Mouse (Mus musculus) testis, postnatal 14 days (tissue): ENCODE data around the gene Rnpepl1.

Experiments used
- DNase-seq: peaks from one replicate; pipeline ENCODE4 v3.0.0; 2021; ENCODE audit warnings: low spot score

Rnpepl1 gene

DNA sequence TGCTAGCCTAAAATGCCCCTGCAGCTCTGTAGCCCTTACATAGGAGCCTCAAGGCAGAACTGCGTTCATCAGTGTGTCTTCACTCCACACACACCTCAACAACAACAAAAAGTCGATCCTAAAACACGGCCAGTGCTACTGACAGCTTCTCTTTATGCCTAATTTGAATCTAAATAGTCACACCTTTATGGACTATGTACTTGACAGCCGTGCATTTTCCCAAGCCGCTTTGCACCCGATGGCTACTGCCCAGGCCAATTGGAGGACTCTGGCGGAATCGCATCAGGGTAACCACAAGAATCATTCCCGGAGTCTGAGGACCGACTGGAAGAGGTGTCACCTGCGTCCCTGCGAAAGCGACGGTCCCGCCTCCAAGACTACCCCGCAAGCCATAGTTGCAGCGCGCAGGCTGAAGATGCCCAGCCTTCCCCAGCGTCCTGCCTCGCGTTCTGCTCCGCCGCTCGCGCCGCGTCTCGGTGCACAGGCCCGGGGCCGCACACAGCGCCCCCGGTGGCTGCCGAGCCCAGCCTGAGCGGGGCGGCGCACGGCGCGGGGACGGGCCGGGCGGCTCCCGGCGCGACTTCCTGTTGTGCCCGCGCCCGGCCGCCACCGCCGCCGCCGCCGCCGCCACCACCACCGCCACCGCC is at the start of gene Rnpepl1:
Gene Rnpepl1 (plus strand): TSS at position 545 of the 647 bp plus-strand sequence.
- DNase-seq: no peak

- no peak for DNase-seq
Measured at GRCm38 (mm10) chr1:92861503-92861902, 49.1 kb upstream of the Rnpepl1 start.

DNA sequence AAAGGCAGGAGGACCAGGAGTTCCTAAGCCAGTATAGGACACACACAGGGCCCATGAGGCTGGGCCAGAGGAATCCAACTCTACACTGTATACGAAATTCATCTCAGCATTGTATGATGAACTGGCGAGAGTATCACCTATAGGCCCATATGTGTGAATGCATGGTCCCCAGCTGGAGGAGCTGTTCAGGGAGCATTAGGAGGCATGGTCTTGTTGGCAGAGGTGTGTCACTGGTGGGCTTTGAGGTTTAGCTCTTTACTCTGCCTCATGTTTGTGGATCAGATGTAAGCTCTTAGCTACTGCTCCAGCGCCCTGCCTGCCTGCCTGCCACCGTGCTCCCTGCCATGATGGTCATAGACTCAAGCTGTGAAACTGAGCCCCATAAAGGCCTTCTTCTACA is 47.3 kb upstream of the Rnpepl1 start:
- no peak for DNase-seq

DNA sequence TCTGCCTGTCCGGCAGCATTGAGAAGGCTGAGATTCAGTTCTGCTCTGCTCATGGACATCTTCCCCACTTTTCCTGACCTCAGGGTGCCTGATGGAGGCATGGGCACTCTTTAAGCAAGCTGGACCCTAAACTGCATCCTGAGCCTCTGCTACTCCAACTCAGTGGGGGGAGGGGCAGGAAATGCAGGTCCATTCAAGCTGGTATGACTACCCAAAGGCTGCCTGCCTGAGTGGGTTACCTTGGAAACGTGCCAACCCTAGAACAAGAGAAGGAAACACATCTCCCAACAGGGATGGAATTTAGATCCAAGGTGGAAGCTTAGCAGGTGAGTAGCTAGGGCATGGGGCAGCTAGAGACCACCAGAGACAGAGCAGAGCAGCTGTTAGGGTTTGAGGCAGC is 44.4 kb upstream of the Rnpepl1 start:
- DNase-seq: no peak

GRCm38 (mm10) chr1:92869985-92870384 is 40.6 kb upstream of the Rnpepl1 start:
- no peak for DNase-seq

DNA sequence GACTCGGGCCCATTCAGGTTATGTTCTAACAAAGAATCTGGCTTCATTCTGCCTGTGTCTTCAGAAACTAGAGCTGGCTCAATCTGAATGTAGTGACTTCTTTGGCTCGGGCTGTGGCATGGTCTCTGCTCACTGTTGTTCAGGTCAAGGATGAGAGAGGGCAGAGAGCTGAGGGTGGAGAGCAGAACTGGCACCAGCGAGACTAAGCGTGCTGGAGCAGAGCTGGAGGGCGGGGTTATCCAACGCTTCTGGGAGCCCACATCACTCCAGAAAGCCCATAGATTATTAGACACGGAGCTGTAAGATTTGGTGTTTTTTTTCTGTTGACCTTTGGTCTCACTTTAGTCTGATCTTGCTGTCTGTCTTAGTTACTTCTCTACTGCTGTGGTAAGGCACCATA is 37.9 kb upstream of the Rnpepl1 start:
- no peak for DNase-seq

- DNase-seq: no peak
Measured at GRCm38 (mm10) chr1:92874011-92874410, 36.6 kb upstream of the Rnpepl1 start.

DNA sequence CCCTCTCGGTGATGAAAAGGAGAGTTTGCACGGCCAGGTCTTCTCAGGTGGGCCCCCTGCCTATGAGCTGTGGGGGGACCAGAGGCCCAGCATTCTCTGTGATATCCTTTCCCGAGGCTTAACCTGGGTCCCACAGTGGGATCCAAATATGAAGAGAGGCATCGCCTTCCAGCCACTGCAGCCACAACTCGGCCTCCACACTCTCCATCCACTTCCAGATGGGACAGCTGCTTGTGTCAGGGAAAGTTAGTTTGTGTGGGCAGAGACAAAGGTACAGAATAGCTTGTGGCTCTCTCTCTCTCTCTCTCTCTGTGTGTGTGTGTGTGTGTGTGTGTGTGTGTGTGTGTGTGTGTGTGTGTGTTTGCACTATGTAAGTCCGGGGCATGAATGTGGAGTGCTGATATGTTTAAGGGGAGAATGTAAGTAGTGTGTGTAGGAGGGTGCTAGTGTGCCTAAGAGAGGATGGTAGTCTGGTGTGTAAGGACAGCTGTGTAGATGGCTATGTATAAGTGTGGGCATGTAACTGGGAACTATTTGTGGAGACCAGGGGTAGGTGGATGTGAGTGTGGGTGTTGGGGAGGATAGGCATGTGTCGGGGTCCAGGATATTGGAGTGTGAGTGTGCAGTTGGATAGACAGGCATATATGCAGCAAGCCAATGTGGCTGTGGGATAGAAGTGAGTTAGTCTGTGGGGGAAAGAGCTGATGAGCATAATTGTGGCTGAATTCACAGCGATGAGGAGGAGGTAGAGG is 35.0 kb upstream of the Rnpepl1 start:
- no peak for DNase-seq

GRCm38 (mm10) chr1:92877431-92877978 is 33.1 kb upstream of the Rnpepl1 start:
- DNase-seq: no peak

DNA sequence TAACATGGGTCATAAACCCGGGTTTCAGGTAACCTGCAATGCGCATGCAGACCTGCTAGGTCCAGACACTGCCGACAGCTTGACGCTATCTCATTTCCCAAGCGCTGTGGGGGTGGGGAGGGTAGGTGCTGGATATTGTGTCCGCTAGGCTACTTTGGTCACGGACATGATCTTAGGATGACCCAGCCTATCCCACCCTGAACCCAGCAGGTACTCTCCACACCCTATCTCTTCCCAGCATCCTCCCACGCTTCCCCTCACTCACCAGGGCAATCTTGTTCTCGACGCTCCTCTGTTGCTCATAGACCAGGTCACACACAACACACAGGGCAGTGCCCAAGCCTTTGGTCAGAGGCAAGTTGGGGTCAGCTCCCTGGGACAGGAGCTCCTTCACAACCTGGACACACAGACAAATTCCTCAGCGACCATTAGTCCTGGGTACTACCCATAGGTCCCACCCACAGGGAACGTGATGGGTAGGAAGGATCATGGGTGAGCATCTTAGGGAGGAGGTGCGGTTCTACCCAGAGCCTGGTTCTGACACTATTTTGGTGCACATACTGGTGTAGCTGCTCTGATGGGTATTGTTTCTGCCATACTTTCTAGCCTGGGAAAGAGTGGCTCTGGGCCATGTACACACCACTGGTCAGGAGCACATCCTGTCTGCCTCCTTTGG is 32.4 kb upstream of the Rnpepl1 start:
- DNase-seq: no peak

GRCm38 (mm10) chr1:92879266-92879665 is 31.3 kb upstream of the Rnpepl1 start:
- no peak for DNase-seq

DNA sequence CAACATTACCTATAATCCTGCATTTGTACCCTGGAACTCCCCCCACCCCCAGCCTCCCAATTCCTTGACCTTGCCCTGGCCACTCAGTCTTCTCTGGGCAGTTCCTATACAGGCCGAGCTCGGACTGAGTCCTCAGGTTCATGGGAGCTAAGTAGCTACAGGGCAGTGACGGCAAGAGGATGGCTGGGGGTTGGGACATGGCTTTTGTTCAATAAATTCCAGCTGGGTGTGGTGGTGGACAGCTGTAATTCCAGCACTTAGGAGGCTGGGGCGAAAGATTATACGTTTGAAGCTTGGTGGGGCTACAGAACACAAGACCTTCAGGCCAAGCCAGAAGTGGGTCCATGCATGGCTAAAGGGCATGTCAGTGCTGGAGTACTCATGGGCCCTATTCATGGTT is 30.5 kb upstream of the Rnpepl1 start:
- DNase-seq: no peak

- DNase-seq: no peak
Measured at GRCm38 (mm10) chr1:92881982-92882381, 28.6 kb upstream of the Rnpepl1 start.

- DNase-seq: no peak
Measured at GRCm38 (mm10) chr1:92888901-92889655, 21.5 kb upstream of the Rnpepl1 start.

DNA sequence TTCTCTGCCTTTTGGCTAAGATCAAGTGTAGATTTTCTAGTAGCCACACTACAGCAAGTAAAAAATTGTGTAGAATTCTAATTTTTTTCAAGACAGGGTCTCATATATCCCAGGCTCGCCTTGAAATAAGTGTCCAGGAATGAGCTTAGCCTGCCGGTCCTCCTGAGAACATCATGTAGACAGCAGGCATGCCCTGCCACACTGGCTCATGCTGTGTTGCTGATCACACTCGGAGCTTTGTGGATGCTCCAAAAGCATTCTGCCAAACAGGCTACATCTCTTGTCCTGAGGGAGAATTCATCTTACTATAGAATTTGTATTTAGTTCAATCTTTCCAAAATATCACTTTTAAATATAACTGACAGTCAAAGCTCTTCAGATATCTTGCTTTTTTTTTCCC is 17.8 kb upstream of the Rnpepl1 start:
- DNase-seq: no peak

- no peak for DNase-seq
Measured at GRCm38 (mm10) chr1:92893896-92894295, 16.7 kb upstream of the Rnpepl1 start.

DNA sequence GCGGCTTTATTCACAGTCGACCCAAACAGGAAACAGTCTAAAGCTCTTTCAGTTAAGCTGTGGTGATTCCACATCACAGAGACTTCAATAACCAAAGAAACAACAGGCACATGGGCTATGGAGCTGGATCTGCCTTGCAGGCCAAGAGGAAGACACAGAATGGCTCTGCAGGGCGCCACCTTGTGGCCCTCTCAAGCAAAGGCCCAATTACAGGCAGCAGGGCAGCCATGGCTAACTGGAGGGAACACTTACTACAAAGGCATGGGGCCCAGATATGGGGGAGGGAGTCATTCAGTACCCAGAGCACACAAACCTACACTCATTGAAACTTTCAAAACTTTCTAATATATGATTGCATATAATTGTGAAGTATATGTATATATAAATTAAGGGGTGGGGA is 15.5 kb upstream of the Rnpepl1 start:
- DNase-seq: peak; percentile 71

GRCm38 (mm10) chr1:92902786-92903185 is 7.8 kb upstream of the Rnpepl1 start, which contains the start of gene Ankmy1:
Gene Ankmy1 (minus strand): TSS chr1:92902906.
- DNase-seq: no peak

GRCm38 (mm10) chr1:92903627-92904026 is 7.0 kb upstream of the Rnpepl1 start:
- DNase-seq: no peak

GRCm38 (mm10) chr1:92905703-92906310 is 4.8 kb upstream of the Rnpepl1 start:
- DNase-seq: no peak

DNA sequence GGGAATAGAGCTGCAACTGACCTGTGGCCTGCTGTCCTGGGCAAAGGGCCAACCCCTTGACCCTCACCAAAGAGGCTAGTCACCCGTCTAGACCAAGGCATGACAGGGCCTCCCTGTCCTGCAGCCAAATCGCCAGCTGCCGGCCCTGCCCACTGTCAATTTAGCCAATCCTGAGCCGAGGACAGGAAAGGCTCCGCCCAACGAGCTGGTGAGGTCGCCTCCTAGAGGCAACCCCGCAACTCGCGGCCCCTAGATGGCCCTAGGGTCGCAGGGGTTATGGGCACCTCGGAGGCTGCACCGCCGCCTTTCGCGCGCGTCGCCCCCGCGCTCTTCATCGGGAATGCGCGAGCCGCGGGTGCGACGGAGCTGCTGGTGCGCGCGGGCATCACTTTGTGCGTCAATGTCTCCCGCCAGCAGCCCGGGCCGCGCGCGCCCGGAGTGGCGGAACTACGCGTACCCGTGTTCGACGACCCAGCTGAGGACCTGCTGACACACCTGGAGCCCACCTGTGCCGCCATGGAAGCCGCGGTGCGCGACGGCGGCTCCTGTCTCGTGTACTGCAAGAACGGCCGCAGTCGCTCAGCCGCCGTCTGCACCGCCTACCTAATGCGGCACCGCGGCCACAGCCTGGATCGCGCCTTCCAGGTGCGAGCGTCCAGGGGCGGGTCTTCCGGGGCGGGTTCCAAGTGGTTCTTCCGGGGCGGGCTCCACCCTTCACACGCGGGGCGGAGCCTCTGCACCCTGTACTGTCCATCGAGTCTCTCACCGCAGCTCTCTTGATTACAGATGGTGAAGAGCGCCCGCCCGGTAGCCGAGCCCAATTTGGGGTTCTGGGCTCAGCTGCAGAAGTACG is 3.6 kb upstream of the Rnpepl1 start, which contains the start of gene Dusp28:
Gene Dusp28 (plus strand): TSS at position 203 of the 853 bp plus-strand sequence.
- DNase-seq: peak; percentile 89
